Mouse (Mus musculus): ENCODE results near the gene 5031410I06Rik.
"Not testable (repeated sequence)": the region's sequence is repeated elsewhere in the genome, so short reads cannot be mapped to it uniquely, and the experiment has no call there.

DNA sequence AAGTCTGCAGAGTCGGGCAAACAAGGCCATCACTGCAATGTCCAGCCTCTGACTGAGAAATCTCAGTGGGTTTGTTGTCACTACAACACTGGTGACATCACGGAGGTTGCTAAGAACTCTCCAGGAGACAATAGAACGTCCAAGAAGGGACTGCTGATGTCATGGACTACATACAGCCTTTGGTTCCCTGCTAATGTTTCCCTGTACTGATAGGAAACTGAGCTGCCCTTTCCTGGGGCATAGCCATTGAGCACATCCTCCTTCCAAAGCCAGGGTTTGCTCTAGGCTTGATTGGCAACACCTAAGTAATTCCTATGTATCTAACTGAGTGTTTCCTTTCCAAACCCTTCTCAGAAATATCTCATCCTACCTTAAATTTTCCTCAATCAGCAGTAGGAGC, at the start of gene 5031410I06Rik:
- not testable (repeated sequence) for TF ChIP-seq CHD2 (IDR thresholded peaks at IDR 0.05; ENCODE audit: low read depth, low read length); MAFK (IDR thresholded peaks at IDR 0.05; ENCODE audit: insufficient read depth, low read depth, low read length); ZC3H11A (IDR thresholded peaks at IDR 0.05; ENCODE audit: borderline replicate concordance, low read depth, low read length); HCFC1 (IDR thresholded peaks at IDR 0.05; ENCODE audit: borderline replicate concordance, insufficient read depth, low read length)

Data from ES-E14 (cell line).